Mouse (Mus musculus) lung, embryonic 14.5 days (tissue): ENCODE measurements around the gene Sh3bp2. TPM values are rescaled to one million over a fixed set of nuclear protein-coding genes. Genes with fewer than 3 reads are reported as not detected.
"Not testable (repeated sequence)": the region's sequence is repeated elsewhere in the genome, so short reads cannot be mapped to it uniquely, and the experiment has no call there.

ENCODE experiments used
- ATAC-seq: fragments of 200-750 bp; cut with Nextera tagmentation; 2 replicates; pipeline ENCODE4 v1.8.0; 2017; ENCODE audit warnings: mild to moderate bottlenecking, moderate TSS enrichment, moderate library complexity; ENCODE audit not compliant: insufficient read depth
- DNase-seq: peaks from one replicate; pipeline ENCODE4 v3.0.0-alpha.2; 2015
- H3K27ac ChIP-seq: fragments of 300-500 bp; sonication (generic); 2 replicates; pipeline ENCODE4 v1.5.1; 2014; ENCODE audit warnings: low read depth, mild to moderate bottlenecking, moderate library complexity
- H3K27me3 ChIP-seq: fragments of 300-500 bp; sonication (generic); 2 replicates; pipeline ENCODE4 v1.6.1; 2014; ENCODE audit warnings: low read length, control low read depth; ENCODE audit not compliant: insufficient read depth
- H3K36me3 ChIP-seq: fragments of 300-500 bp; sonication (generic); 2 replicates; pipeline ENCODE4 v1.6.1; 2014; ENCODE audit warnings: control low read depth; ENCODE audit not compliant: insufficient read depth
- H3K4me1 ChIP-seq: fragments of 300-500 bp; sonication (generic); 2 replicates; pipeline ENCODE4 v1.6.1; 2014; ENCODE audit warnings: antibody characterized with exemption, control low read depth; ENCODE audit not compliant: insufficient read depth
- H3K4me2 ChIP-seq: fragments of 300-500 bp; sonication (generic); 2 replicates; pipeline ENCODE4 v1.6.1; 2014; ENCODE audit warnings: mild to moderate bottlenecking
- H3K4me3 ChIP-seq: fragments of 300-500 bp; sonication (generic); 2 replicates; pipeline ENCODE4 v1.5.1; 2014; ENCODE audit warnings: low read depth, low read length
- H3K9ac ChIP-seq: fragments of 300-500 bp; sonication (generic); 2 replicates; pipeline ENCODE4 v1.6.1; 2014
- H3K9me3 ChIP-seq: fragments of 300-500 bp; sonication (generic); 2 replicates; pipeline ENCODE4 v1.6.1; 2016; ENCODE audit warnings: low read depth, low read length, control low read depth
- CTCF ChIP-seq: IDR thresholded peaks from 2 replicates; pipeline ENCODE4 v1.5.1; 2016; ENCODE audit warnings: antibody characterized with exemption, low read depth
- WGBS: fragments of 180-500 bp; shearing (Covaris S2); extraction: QIAGEN DNeasy Blood & Tissue Kit; methylation state at CpG from one replicate; pipeline ENCODE4 v1.1.7; 2014; 5-methylcytosine and 5-hydroxymethylcytosine counted together
- polyA plus RNA-seq: library from polyadenylated mRNA; unstranded; fragments of >200 nt; fragmentation: Nextera tagmentation; extraction: Ambion mirVana; gene quantifications from 2 replicates; pipeline ENCODE4 v1.2.1, GENCODE M21; 2014

Sh3bp2 gene
- polyA plus RNA-seq, 1 experiment from 2014 or later: 15.0 TPM

- peak; percentile 13 for DNase-seq
- no peaks in the 10 kb centered on the region for H3K9me3 ChIP-seq
- no peak for TF ChIP-seq CTCF
- ATAC-seq: no peak
- no peak overlapping the region for H3K4me3 ChIP-seq
- no peak overlapping the region for H3K27ac ChIP-seq
- WGBS: 48% methylated on average over 4 of the region's 4 CpGs
- H3K27me3 ChIP-seq: no peaks in the 10 kb centered on the region
- no peak overlapping the region for H3K4me2 ChIP-seq
- no peak overlapping the region for H3K9ac ChIP-seq
- 0 out of 2 replicates have a peak, but pooled peaks cover 10% of the 10 kb centered on the region for H3K4me1 ChIP-seq
- H3K36me3 ChIP-seq: 0 out of 2 replicates have a peak, but pooled peaks cover 4% of the 10 kb centered on the region
Observed at GRCm38 (mm10) chr5:34590702-34591101, 65.1 kb downstream of the Sh3bp2 start.

- H3K4me2 ChIP-seq: no peak overlapping the region
- H3K36me3 ChIP-seq: 0 out of 2 replicates have a peak, but pooled peaks cover 4% of the 10 kb centered on the region
- H3K4me3 ChIP-seq: no peak overlapping the region
- no peaks in the 10 kb centered on the region for H3K9me3 ChIP-seq
- 0 out of 2 replicates have a peak, but pooled peaks cover 10% of the 10 kb centered on the region for H3K4me1 ChIP-seq
- TF ChIP-seq CTCF: no peak
- no peaks in the 10 kb centered on the region for H3K27me3 ChIP-seq
- DNase-seq: no peak
- no peak for ATAC-seq
- 72% methylated on average over 5 of the region's 5 CpGs for WGBS
- no peak overlapping the region for H3K9ac ChIP-seq
- H3K27ac ChIP-seq: no peak overlapping the region
Observed at GRCm38 (mm10) chr5:34591388-34592004, 65.9 kb downstream of the Sh3bp2 start.

GRCm38 (mm10) chr5:34592224-34592623, 66.6 kb downstream of the Sh3bp2 start:
- H3K36me3 ChIP-seq, H3K27ac ChIP-seq, H3K4me1 ChIP-seq, ATAC-seq, H3K9ac ChIP-seq, H3K4me2 ChIP-seq, DNase-seq, H3K27me3 ChIP-seq, H3K4me3 ChIP-seq, H3K9me3 ChIP-seq: not testable (repeated sequence)
- 82% methylated on average over 5 of the region's 5 CpGs for WGBS

GRCm38 (mm10) chr5:34592666-34593065, 67.0 kb downstream of the Sh3bp2 start:
- Histone ChIP-seq H3K9ac (no peak overlapping the region), H3K9me3 (no peaks in the 10 kb centered on the region), H3K4me2 (no peak overlapping the region), H3K27ac (no peak overlapping the region), H3K4me3 (no peak overlapping the region), H3K4me1 (0 out of 2 replicates have a peak, but pooled peaks cover 10% of the 10 kb centered on the region), H3K27me3 (no peaks in the 10 kb centered on the region), H3K36me3 (peaks cover 11% of the 10 kb centered on the region; the same call in 1 of the 2 replicates)
- ATAC-seq: no peak
- no peak for TF ChIP-seq CTCF
- DNase-seq: no peak
- WGBS: 93% methylated on average over 6 of the region's 6 CpGs

- 92% methylated on average over 9 of the region's 9 CpGs for WGBS
Observed at GRCm38 (mm10) chr5:34593202-34593727, 67.6 kb downstream of the Sh3bp2 start.

GRCm38 (mm10) chr5:34604576-34604975, 78.9 kb downstream of the Sh3bp2 start:
- WGBS: 90% methylated on average over 5 of the region's 5 CpGs
- H3K4me2 ChIP-seq: no peak overlapping the region
- H3K4me3 ChIP-seq: no peak overlapping the region
- H3K4me1 ChIP-seq: no peaks in the 10 kb centered on the region
- no peaks in the 10 kb centered on the region for H3K27me3 ChIP-seq
- no peak overlapping the region for H3K27ac ChIP-seq
- no peaks in the 10 kb centered on the region for H3K9me3 ChIP-seq
- TF ChIP-seq CTCF: no peak
- no peak overlapping the region for H3K9ac ChIP-seq
- no peak for DNase-seq
- no peak for ATAC-seq
- H3K36me3 ChIP-seq: peaks cover 56% of the 10 kb centered on the region

More at GRCm38 (mm10) chr5:34593202-34593727, 67.6 kb downstream of the Sh3bp2 start:
- TF ChIP-seq CTCF: no peak
- ATAC-seq (no peak), DNase-seq (no peak)
- Histone ChIP-seq H3K9ac (no peak overlapping the region), H3K4me1 (0 out of 2 replicates have a peak, but pooled peaks cover 10% of the 10 kb centered on the region), H3K9me3 (no peaks in the 10 kb centered on the region), H3K4me2 (no peak overlapping the region), H3K27me3 (no peaks in the 10 kb centered on the region), H3K36me3 (peaks cover 16% of the 10 kb centered on the region), H3K4me3 (no peak overlapping the region), H3K27ac (no peak overlapping the region)

- no peak for TF ChIP-seq CTCF
- H3K27me3 ChIP-seq: no peaks in the 10 kb centered on the region
- ATAC-seq (no peak), DNase-seq (no peak)
- H3K9ac ChIP-seq: no peak overlapping the region
- no peak overlapping the region for H3K4me3 ChIP-seq
- no peaks in the 10 kb centered on the region for H3K9me3 ChIP-seq
- WGBS: 85% methylated on average over 8 of the region's 8 CpGs
- H3K36me3 ChIP-seq: peaks cover 74% of the 10 kb centered on the region
- H3K4me2 ChIP-seq: no peak overlapping the region
- no peaks in the 10 kb centered on the region for H3K4me1 ChIP-seq
- H3K27ac ChIP-seq: no peak overlapping the region
Observed at GRCm38 (mm10) chr5:34607100-34607880, 81.7 kb downstream of the Sh3bp2 start.
